Mouse (Mus musculus) heart, postnatal 0 days (tissue): ENCODE measurements at regions not wholly inside any gene's neighbourhood (a gene's known extent, or its start where the extent isn't known, plus 50 kb on each side); places are given as distances from the start of the nearest gene placed in this dataset.

Source experiments
- CTCF ChIP-seq: IDR thresholded peaks from 2 replicates; pipeline ENCODE4 v1.5.1; 2016; ENCODE audit warnings: antibody characterized with exemption, control low read depth, low read depth
- EP300 ChIP-seq: IDR thresholded peaks from 2 replicates; pipeline ENCODE4 v1.6.1; 2016; ENCODE audit warnings: antibody characterized with exemption, low read depth

- TF ChIP-seq CTCF (no peak), EP300 (no peak)
Measured at GRCm38 (mm10) chr19:14668512-14669181, 70.8 kb upstream of the Tle4 start.
